Mouse (Mus musculus): ENCODE measurements around the gene Psg19.
A peak's percentile ranks its signal among the peaks of the same experiment; 100 is the strongest.

The Psg19 gene

DNA sequence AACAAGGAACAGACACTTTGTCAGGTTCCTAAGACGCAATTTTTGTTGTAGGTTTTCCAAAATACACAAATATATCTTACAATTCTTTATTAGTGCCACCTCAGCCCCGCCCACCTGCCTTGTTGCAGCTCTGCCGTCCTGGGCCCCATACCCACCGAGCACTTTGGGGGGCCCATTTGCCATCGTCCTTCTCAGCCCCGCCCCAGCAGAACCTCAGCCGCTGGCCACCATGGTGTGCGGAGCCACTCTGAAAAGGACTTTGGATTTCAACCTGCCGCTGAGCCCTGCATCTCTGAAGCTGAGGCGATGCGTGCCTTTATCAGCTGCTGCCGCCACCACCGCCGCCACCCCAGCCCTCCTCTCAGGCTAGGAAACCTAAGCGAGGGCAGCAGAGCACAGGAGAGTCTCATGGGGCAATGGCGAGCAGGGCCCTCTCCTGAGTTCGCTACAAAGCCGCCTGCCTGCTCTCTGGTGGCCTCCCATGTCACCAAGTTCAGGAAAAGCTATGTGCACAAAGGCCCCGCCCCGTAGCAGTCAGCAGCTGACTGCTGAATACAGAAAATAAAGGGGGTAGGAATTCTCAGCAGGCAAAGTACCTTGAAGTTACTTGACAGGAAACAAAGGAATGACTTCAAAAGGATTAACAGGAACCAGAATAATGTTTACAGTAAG, 52.0 kb downstream of the Psg19 start:
- peak; percentile 41 for DNase-seq (ENCODE audit: extremely low spot score)

All from embryo, embryonic 9.5 days (tissue).